Mouse (Mus musculus): ENCODE measurements around the gene Qdpr.

- TF ChIP-seq POLR2A (IDR thresholded peaks at IDR 0.05; ENCODE audit: extremely low read depth, insufficient read depth, low read length) (no peak), CTCF (IDR thresholded peaks at IDR 0.05; ENCODE audit: low read depth, low read length) (no peak)
Measured at GRCm38 (mm10) chr5:45421881-45422844, 27.9 kb downstream of the Qdpr start.

All from liver, adult 2 months (tissue).